Mouse (Mus musculus): ENCODE data around the gene Apeh. TPM values are rescaled to one million over a fixed set of nuclear protein-coding genes. Genes with fewer than 3 reads are reported as not detected.

Gene Apeh
- polyA plus RNA-seq, 1 experiment from 2014 or later, result 49.9 TPM

DNA sequence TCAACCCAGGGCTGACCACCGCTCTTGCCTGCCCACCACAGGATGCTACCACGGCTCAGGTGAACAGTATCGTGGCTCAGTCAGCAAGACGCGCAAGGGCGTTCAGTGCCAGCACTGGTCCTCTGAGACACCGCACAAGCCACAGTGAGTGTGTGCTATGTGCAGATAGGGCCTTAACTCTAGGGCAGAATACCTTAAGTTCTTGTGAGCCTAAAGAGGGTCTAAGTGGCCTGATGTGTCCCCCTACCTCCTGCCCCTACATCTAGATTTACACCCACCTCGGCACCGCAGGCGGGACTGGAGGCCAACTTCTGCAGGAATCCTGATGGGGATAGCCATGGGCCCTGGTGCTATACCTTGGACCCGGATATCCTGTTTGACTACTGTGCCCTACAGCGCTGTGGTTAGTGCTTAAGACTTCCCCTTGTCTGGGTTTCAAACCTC is 11.4 kb downstream of the Apeh start, which contains the start of gene Rnf123:
TSS of gene Rnf123 (minus strand) at position 359 of the 444 bp plus-strand sequence.
- no peak for TF ChIP-seq CTCF (IDR thresholded peaks at IDR 0.05; ENCODE audit: low read depth)
- 25% methylated on average over 12 of the region's 12 CpGs for WGBS
- H3K4me1 ChIP-seq (ENCODE audit: insufficient read depth), result no peaks in the 10 kb centered on the region

DNA sequence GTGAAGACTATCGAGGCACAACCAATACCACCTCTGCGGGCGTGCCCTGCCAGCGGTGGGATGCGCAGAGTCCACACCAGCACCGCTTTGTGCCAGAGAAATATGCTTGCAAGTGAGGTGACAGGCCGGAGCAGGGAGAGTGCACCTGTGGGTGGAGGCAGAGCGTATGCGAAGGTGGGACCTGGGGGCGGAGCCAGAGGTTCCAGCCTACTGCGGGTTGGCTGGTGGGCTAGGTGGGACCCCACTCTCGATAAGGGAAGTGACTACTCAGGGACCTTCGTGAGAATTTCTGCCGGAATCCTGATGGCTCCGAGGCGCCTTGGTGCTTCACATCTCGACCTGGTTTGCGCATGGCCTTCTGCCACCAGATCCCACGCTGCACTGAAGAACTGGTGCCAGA is 11.9 kb downstream of the Apeh start:
- DNase-seq (no peak), ATAC-seq (ENCODE audit: insufficient read depth) (no peak)
- H3K9me3 ChIP-seq (ENCODE audit: low read depth, low read length), result no peaks in the 10 kb centered on the region
- peaks cover 37% of the 10 kb centered on the region for H3K36me3 ChIP-seq (ENCODE audit: insufficient read depth)
- peak overlapping the region; percentile 45 for H3K4me2 ChIP-seq
- no peaks in the 10 kb centered on the region for H3K4me1 ChIP-seq (ENCODE audit: insufficient read depth)
- peak overlapping the region; percentile 23; the same call in 1 of the 2 replicates for H3K9ac ChIP-seq
- H3K27me3 ChIP-seq (ENCODE audit: insufficient read depth, low read length), result peaks cover 26% of the 10 kb centered on the region
- H3K4me3 ChIP-seq (ENCODE audit: low read depth, low read length), result peak overlapping the region; percentile 14
- H3K27ac ChIP-seq (ENCODE audit: low read depth), result no peak overlapping the region
- WGBS, result 6% methylated on average over 19 of the region's 19 CpGs
- TF ChIP-seq CTCF (IDR thresholded peaks at IDR 0.05; ENCODE audit: low read depth), result no peak

More for the DNA sequence above, 11.4 kb downstream of the Apeh start, which contains the start of gene Rnf123:
- DNase-seq (no peak), ATAC-seq (ENCODE audit: insufficient read depth) (no peak)
- Histone ChIP-seq H3K4me2 (peak within 1 kb of the TSS; percentile 45), H3K27me3 (ENCODE audit: insufficient read depth, low read length) (peaks cover 26% of the 10 kb centered on the region), H3K9me3 (ENCODE audit: low read depth, low read length) (no peaks in the 10 kb centered on the region), H3K36me3 (ENCODE audit: insufficient read depth) (peaks cover 42% of the 10 kb centered on the region), H3K27ac (ENCODE audit: low read depth) (no peak within 1 kb of the TSS), H3K9ac (peak within 1 kb of the TSS; percentile 23; the same call in 1 of the 2 replicates), H3K4me3 (ENCODE audit: low read depth, low read length) (peak within 1 kb of the TSS; percentile 14)

DNA sequence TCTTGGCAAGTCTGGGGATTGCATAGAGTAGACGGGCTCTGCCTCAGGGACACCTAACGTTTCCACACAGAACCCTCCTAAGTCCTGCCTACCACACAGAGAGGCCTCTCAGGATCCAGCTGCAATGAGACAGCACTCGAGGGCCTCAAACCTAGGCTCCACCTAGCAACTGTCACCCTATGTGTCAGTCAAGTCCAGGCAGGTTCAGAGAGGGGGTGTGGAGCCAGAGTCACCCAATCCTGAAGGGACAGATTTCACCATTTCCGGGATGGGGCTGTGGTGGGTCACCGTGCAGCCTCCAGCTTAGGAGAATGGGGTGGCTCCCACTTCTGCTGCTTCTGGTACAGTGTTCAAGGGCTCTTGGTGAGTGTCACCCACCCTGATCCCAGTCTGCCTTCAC is 14.2 kb downstream of the Apeh start, which contains the start of gene Mst1:
TSS of gene Mst1 (plus strand) at position 269 of the 400 bp plus-strand sequence.
- peak within 1 kb of the TSS; percentile 85 for H3K4me3 ChIP-seq (ENCODE audit: low read depth, low read length)
- no peak for TF ChIP-seq CTCF (IDR thresholded peaks at IDR 0.05; ENCODE audit: low read depth)
- H3K4me2 ChIP-seq, result peak within 1 kb of the TSS; percentile 73
- H3K27me3 ChIP-seq (ENCODE audit: insufficient read depth, low read length), result peaks cover 26% of the 10 kb centered on the region
- peak within 1 kb of the TSS; percentile 42; the same call in 1 of the 2 replicates for H3K27ac ChIP-seq (ENCODE audit: low read depth)
- WGBS, result 74% methylated on average over 5 of the region's 5 CpGs
- peak within 1 kb of the TSS; percentile 95 for H3K9ac ChIP-seq
- DNase-seq, result no peak
- no peaks in the 10 kb centered on the region for H3K4me1 ChIP-seq (ENCODE audit: insufficient read depth)
- peak; percentile 28; the same call in 1 of the 2 replicates for ATAC-seq (ENCODE audit: insufficient read depth)
- peaks cover 16% of the 10 kb centered on the region; the same call in 1 of the 2 replicates for H3K36me3 ChIP-seq (ENCODE audit: insufficient read depth)
- no peaks in the 10 kb centered on the region for H3K9me3 ChIP-seq (ENCODE audit: low read depth, low read length)

DNA sequence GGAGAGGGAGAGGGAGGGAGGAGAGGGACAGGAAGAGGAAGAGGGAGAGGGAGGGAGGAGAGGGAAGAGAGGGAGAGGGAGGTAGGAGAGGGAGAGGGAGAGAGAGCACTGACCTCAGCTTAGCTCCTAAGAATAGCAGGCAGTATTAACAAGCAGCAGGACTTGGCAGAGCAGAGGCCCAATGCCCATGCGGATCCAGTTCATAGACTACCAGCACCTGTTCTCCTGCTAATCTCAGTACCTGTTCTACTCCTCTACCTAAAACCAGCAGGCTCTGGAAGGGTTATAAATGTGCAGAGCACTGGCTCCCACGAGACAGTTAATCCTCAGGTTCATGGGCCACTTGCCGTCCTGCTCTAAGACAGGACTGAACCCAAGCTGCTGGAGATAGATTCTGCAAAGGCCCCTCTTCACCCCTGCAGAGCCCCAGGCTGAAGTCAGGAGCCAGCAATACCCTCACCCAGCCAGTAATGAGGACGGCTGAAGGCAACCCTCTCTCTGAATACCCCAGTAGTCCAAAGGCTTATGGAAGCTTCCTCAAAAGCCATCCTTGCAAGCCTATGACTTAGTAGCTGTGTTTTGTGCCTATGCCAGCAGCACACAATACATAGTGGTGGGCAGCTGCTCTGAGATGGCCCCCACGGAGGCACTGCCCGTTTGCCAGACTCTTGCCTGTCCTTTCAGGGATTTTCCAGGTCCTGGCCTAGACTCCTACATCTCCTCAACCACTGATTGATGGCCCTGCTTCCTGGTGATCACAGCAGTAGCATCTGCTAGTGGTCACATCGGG is 21.1 kb downstream of the Apeh start:
- 56% methylated on average over 7 of the region's 7 CpGs for WGBS
- peaks cover 24% of the 10 kb centered on the region for H3K36me3 ChIP-seq (ENCODE audit: insufficient read depth)
- no peak overlapping the region for H3K27ac ChIP-seq (ENCODE audit: low read depth)
- H3K4me3 ChIP-seq (ENCODE audit: low read depth, low read length), result no peak overlapping the region
- no peak for DNase-seq
- peak overlapping the region; percentile 23; the same call in 1 of the 2 replicates for H3K9ac ChIP-seq
- H3K4me1 ChIP-seq (ENCODE audit: insufficient read depth), result no peaks in the 10 kb centered on the region
- no peak for ATAC-seq (ENCODE audit: insufficient read depth)
- no peaks in the 10 kb centered on the region for H3K27me3 ChIP-seq (ENCODE audit: insufficient read depth, low read length)
- H3K4me2 ChIP-seq, result no peak overlapping the region
- TF ChIP-seq CTCF (IDR thresholded peaks at IDR 0.05; ENCODE audit: low read depth), result no peak
- H3K9me3 ChIP-seq (ENCODE audit: low read depth, low read length), result no peaks in the 10 kb centered on the region

DNA sequence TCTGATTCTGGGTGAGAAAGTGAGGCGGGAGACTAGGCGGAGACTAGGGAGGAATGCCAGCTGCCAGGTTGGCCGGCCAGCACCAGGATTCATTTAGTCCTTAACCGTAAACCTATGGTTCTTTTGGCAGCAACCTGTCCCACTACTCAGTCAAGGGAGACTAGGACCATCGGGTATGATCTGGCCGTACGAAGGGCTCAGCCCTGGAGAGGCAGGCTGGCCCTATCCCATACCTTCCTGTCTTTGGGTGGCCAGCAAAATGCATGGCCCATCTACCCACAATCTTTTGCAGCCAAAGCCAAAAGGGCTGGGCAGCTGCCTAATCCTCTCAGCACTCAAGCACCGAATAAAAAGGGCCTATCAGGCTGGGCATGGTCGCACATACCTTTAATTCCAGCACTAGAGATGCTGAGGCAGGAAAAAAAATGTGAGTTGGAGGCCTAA is 21.9 kb downstream of the Apeh start:
- Histone ChIP-seq H3K4me3 (ENCODE audit: low read depth, low read length) (no peak overlapping the region), H3K4me1 (ENCODE audit: insufficient read depth) (no peaks in the 10 kb centered on the region), H3K27me3 (ENCODE audit: insufficient read depth, low read length) (no peaks in the 10 kb centered on the region), H3K4me2 (no peak overlapping the region), H3K9ac (no peak overlapping the region), H3K9me3 (ENCODE audit: low read depth, low read length) (no peaks in the 10 kb centered on the region), H3K36me3 (ENCODE audit: insufficient read depth) (peaks cover 24% of the 10 kb centered on the region), H3K27ac (ENCODE audit: low read depth) (peak overlapping the region; percentile 38; the same call in 1 of the 2 replicates)
- no peak for DNase-seq
- no peak for ATAC-seq (ENCODE audit: insufficient read depth)
- 48% methylated on average over 9 of the region's 9 CpGs for WGBS
- TF ChIP-seq CTCF (IDR thresholded peaks at IDR 0.05; ENCODE audit: low read depth), result no peak

DNA sequence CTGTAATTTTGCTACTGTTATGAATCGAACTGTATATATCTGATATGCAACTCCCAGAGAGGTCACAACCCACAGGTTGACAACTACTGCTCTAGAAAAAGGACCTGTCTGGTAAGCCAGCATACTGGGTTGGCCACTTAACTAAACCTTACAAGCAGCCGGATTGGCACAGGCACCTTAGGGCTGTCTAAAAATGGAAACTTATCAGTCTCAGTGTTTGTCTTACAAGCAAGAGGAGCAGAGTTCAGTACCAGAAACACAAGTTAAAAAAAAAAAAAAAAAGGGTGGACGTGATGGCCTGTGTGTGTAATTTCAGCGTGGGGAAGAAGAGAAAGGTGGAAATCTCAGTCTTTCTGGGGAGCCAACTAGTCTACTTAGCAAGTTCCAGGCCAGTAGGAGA is 22.6 kb downstream of the Apeh start:
- DNase-seq (no peak), ATAC-seq (ENCODE audit: insufficient read depth) (no peak)
- Histone ChIP-seq H3K4me2 (no peak overlapping the region), H3K9ac (no peak overlapping the region), H3K9me3 (ENCODE audit: low read depth, low read length) (no peaks in the 10 kb centered on the region), H3K4me3 (ENCODE audit: low read depth, low read length) (no peak overlapping the region), H3K4me1 (ENCODE audit: insufficient read depth) (no peaks in the 10 kb centered on the region), H3K27me3 (ENCODE audit: insufficient read depth, low read length) (no peaks in the 10 kb centered on the region), H3K36me3 (ENCODE audit: insufficient read depth) (peaks cover 21% of the 10 kb centered on the region), H3K27ac (ENCODE audit: low read depth) (peak overlapping the region; percentile 38; the same call in 1 of the 2 replicates)
- WGBS, result 60% methylated on average over 4 of the region's 4 CpGs
- TF ChIP-seq CTCF (IDR thresholded peaks at IDR 0.05; ENCODE audit: low read depth), result no peak

DNA sequence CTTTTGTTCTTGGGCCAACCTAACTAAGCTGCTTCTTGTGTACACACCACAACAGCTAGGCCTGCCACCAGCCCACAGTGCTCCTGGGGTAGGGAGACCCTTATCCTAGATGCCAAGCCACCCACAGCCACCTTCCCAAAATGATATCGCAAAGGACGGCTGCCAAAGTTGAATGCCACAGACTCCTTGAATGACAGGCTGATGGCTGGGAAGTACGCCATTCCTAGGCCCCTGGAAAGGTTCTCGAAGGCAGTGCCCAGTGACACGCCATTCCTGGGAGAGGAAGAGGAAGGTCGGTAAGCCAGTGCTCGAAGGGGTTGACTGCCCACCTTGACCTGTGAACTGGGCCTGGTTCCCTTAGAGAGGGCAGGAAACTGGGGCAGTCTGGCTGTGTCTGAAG is 24.9 kb downstream of the Apeh start:
- Histone ChIP-seq H3K36me3 (ENCODE audit: insufficient read depth) (peaks cover 30% of the 10 kb centered on the region), H3K9me3 (ENCODE audit: low read depth, low read length) (no peaks in the 10 kb centered on the region), H3K4me1 (ENCODE audit: insufficient read depth) (no peaks in the 10 kb centered on the region), H3K27me3 (ENCODE audit: insufficient read depth, low read length) (no peaks in the 10 kb centered on the region), H3K4me2 (no peak overlapping the region), H3K27ac (ENCODE audit: low read depth) (no peak overlapping the region), H3K9ac (no peak overlapping the region), H3K4me3 (ENCODE audit: low read depth, low read length) (no peak overlapping the region)
- 87% methylated on average over 7 of the region's 7 CpGs for WGBS
- no peak for TF ChIP-seq CTCF (IDR thresholded peaks at IDR 0.05; ENCODE audit: low read depth)
- no peak for ATAC-seq (ENCODE audit: insufficient read depth)
- DNase-seq, result no peak

Measured in lung, embryonic 14.5 days (tissue).